Mouse (Mus musculus): Measurements from ENCODE around the gene Klc4.
A peak's percentile ranks its signal among the peaks of the same experiment; 100 is the strongest.

Klc4 gene

DNA sequence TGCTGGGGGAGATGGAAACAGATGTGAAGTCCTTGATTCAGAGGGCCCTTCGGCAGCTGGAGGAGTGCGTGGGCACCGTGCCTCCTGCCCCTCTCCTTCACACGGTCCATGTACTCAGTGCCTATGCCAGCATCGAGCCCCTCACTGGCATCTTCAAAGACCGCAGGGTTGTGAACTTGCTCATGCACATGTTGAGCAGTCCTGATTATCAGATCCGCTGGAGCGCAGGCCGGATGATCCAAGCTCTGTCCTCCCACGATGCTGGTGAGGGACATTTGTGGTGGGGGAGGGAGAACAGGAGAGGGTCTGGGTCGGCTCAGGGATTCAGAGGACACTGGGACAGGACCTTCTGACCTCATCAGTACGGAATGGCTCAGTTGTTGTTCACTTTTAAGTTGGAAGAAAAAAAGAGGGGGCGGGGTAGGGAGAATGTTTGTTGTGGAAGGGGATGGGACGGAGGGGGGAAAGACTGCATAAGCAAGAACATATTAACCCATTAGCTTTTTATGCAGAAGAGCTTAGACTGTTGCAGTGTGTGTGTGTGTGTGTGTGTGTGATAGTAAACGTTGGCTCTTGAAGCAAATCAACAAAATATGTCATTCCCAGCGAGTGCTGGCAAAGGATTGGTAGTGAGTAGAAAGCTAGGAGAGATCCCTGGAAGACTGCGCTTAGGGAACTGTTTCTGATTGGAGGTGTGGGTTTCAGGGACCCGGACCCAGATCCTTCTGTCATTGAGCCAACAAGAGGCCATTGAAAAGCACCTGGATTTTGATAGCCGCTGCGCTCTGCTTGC lies 6.1 kb upstream of the Klc4 start:
- DNase-seq (ENCODE audit: inconsistent ontology term) = no peak

DNA sequence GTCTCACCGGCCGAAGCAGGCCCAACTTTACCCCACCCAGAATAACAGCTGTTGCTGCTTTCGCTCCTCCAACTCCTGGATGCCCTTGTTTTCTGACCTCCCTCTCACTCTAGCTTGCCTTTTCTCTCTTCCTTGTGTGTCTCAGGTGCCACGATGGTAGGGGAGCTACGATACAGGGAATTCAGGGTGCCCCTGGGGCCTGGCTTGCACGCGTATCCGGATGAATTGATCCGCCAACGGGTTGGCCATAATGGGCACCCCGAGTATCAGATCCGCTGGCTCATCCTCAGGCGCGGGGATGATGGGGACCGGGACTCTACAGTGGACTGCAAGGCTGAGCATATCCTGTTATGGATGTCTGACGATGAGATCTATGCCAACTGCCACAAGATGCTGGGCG lies 5.5 kb upstream of the Klc4 start:
- DNase-seq (ENCODE audit: inconsistent ontology term) = no peak

DNA sequence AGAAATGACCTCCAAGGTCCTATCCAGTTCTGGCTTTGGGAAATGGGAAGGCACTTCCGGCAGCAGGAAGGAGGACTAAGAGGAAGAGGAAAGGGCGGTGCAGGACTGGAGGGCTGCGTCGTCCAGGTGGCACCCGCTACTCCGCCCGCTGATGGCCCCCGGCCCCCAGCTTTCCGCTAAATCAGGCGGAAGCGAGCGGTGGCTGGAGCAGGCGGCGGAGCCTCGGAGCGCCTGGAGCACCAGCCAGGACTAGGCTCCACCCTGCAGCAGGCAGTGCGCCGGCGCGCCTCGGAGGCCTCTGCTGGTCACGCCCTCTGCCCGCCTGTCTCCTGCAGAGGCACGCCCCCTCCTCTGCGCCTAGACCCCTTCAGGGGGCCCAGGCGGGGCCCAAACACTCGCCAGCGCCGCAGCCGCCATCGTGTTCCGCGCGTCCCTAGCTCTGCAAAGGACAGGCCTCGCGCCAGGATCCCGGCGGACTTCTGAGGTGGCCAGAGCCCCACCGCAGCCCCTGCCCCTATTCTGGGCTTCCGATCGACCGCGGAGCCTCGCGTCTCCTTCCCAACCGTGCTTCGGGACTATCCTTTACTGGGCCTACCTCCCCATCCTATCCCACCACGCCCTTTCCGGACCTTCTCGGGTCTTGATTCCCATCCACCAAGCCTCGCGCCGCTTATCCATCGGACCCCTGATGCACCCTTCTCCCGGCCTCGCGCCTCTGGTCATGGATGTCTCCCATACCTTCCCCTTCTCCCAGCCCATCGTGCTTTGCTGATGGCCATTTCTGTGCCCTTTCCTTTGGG lies 4.6 kb upstream of the Klc4 start, which contains the start of gene Cul7:
Gene Cul7 (plus strand): TSS at position 106 of the 800 bp plus-strand sequence.
- DNase-seq (ENCODE audit: inconsistent ontology term) = peak; percentile 95

DNA sequence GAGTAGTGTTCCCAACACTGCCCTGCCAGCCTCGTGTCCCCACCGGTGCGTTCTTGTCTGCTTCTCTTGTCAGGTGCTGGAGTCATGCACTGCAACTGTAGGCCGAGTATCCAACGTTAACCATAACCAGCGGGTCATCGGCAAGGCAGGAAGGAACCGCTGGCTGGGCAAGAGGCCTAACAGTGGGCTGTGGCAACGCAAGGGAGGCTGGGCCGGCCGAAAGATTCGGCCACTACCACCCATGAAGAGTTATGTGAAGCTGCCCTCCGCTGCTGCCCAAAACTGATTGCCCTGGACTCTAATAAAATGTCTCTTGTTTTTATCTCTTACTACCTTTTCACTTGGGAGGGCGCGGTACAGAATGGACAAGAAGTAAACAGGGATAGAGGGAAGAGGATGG lies 4.0 kb upstream of the Klc4 start:
- no peak for DNase-seq (ENCODE audit: inconsistent ontology term)

DNA sequence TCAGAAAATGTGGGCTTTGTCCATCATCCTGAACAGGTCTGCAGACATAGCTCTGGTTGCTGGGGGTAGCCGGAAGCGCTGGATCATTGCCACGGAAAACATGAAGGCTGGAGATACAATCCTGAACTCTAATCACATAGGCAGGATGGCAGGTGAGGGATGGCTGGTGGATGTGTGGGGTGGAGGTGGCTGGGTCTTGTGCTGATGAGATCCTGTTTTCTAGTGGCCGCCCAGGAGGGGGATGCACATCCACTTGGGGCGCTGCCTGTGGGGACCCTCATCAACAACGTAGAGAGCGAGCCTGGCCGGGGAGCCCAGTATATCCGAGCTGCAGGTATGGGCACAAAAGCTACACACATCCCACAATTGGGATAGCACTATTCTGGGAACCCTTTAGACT lies 2.6 kb upstream of the Klc4 start:
- DNase-seq (ENCODE audit: inconsistent ontology term) = no peak

DNA sequence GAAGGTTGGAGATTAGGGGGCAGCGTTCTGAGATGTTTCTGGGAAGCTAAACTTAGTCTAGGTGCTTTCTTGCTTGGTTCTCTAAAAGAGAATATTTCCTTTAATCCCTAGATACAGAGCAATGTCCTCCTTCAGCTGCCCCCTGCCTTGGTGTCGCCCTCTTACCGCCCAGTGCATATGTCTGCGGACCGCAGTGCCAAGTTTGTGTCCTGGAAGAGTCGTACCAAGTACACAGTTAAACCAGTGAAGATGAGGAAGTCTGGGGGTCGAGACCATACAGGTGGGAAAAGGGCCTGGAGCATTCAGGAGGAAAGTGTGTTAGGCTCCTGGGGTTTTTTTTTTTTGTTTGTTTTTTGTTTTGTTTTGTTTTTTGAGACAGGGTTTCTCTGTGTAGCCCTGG lies 1.5 kb upstream of the Klc4 start:
- no peak for DNase-seq (ENCODE audit: inconsistent ontology term)

DNA sequence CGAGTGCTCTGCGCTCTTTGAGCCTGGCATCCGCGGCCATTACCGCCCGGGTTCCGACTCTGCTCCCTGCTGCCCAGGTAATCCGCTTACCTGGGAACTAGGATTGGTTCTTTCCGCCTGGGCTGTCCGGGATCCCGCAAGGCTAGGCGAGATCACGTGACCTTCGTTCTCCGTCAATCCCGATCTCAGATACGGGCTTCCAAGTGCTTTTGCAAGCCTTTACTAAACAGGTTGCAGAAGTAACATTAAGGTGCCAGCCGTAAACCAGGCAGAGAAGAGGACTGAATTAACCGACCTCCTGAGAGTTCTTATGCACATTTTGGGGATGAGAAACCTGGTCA lies 470 bp upstream of the Klc4 start:
- no peak for DNase-seq (ENCODE audit: inconsistent ontology term)

DNA sequence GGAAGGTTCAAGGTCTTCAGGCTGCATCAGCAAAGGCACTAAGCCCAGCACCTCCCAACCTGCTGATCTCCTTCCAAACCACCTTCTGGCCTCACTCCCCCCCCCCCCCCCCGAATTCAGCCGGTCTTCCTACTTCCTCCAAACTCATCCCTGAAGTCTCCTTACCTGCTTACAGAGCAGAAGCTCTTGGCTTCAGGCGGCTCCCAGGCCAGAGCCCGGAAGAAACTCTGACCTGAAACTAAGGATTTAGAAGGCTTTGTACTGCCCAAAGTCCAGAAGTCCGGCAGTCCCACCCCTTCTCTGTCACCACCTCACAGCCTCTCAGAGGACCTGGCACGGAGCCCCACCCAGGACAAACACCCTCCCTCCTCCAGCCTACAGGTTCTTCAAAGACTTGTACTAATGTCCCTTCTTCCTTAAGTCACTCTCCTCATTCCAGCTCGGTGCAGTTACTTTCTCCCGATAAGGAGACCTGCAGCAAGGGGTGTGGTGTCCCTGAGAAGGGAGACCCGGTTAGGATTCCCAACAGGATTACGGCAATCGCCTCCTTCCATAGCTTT lies 826 bp downstream of the Klc4 start:
- peak; percentile 73 for DNase-seq (ENCODE audit: inconsistent ontology term)

DNA sequence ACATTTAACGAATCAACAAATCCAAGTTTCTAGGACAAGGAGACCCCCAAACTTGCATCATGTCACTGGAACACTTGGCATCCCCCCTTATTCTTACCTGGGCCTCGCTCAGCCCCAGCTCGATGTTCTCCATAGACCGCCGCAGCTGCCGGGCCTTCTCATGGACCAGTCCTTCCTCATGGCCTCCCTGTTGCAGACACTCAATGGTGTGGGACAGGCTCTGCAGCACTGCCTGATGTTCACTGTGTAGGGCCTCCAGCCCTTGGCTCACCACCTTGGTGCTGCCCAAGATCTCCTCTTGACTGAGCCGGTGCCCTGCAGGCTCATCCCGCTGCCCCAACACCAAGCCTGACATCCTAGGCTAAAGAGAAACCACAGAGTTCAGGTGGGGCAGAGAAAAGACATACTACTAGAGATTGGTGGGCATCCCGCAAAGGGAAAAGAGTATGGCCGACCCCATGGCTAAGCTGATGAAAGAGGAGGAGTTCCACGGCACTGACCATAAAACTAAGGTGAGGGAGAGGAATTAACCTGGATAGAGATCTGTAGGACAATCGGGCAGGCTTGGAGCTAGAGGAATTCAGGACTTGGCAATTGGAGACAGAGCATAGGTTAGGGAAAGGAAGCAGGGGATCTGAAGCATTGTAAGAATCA lies 1.5 kb downstream of the Klc4 start:
- no peak for DNase-seq (ENCODE audit: inconsistent ontology term)

DNA sequence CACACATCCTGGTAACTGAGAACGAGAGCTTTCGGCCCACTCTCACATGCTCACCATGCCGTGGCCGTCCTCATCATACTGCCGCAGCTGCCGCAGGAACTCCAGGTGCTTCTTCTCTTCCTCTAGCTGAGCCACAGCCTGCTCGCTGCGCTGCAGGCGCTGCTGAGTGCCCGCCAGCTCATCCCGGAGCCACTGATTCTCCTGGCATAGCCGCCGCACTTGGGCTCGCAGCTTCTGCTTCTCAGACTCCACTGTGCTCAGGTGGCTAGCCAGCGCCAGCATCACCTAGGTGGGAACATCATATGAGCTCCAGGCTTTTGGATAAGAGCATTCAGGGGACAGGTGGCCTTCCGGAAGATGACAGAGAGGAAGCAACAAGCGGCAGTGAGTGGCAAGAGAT lies 3.8 kb downstream of the Klc4 start:
- no peak for DNase-seq (ENCODE audit: inconsistent ontology term)

DNA sequence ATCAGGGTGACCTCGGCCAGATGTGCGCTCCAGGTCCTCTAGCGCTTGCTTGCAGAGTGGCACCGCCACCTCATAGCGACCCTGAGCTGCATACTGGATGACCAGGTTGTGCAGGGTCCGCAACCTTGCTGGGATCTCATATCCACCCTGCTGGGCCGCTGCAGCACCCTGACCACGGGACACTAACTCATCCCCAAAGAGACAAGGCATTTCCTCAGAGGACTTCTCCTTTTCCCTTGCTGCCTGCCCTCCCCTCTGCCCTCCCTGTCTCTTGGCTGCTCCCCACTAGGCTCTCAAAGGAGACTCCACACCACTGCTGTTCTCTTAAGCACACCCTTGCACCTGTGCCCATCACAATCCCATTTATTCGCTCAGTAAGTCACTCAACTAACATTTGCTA lies 5.9 kb downstream of the Klc4 start:
- DNase-seq (ENCODE audit: inconsistent ontology term) = no peak

DNA sequence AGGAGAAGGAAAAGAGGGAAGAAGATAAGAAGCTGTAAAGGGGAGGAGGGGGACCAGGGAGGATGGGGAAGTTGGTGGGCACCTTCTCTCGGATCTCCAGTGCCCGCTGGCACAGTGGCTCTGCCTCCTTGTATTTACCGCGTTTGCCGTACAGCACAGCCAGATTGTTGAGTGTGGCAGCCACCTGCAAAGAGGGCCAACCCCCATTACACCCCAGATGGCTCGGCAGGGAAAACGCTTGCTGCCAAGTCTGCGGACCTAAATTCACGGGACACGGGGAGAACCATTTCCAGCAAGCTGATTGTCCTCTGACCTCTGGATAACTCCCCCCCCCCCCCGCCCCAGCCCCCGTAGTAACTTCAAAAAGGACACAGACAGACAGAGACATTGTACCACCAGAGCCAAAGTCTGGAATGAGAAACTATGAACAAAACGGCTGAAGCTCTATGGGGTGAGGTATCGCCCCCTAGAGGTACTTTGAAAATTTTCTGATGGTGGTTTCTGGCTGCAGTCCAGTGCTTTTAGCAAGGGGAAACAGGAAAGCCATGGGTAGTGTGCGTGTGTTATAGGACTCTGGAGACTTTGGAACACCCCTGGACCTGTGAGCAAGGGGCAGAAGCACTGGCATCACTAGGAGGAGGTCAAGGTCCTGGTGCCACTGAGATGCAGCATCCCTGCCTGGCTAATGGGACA lies 8.8 kb downstream of the Klc4 start:
- DNase-seq (ENCODE audit: inconsistent ontology term) = peak; percentile 75

DNA sequence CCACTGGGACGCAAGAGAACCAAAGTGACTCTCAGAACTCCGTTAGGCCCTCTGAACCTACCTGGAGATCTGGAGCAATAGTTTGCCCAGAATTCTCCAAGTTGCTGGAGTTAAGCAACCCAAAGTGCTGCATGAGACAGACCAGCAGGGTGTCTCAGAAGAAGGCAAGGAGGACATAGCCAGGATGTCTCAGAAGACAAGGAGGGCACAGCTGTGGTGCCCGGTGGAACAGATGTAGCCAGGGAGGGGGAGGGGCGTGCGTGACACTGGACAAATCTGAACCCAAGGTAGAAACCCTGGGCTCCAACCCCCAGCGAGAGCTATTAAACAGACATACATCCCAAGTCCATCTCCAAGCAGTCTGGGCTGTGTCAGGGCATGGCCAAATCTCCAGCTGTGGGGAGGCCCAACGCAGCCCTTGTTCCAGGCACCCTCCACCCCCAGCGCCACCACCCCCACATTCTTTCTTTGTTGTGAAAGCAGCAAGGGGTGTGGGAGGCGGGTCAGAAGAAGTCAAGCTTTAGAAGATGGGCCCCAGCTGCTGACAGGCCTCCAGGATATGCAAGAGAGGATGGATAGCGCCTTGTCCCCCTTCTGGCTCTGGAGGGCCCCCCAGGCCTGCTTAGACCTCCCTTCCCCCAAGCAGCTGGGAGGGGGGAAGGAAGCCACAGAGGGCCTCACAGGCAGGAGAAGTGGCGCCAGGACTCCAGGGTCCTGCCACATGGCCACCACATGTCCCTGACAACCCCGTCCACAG lies 16.0 kb downstream of the Klc4 start:
- DNase-seq (ENCODE audit: inconsistent ontology term) = peak; percentile 70

DNA sequence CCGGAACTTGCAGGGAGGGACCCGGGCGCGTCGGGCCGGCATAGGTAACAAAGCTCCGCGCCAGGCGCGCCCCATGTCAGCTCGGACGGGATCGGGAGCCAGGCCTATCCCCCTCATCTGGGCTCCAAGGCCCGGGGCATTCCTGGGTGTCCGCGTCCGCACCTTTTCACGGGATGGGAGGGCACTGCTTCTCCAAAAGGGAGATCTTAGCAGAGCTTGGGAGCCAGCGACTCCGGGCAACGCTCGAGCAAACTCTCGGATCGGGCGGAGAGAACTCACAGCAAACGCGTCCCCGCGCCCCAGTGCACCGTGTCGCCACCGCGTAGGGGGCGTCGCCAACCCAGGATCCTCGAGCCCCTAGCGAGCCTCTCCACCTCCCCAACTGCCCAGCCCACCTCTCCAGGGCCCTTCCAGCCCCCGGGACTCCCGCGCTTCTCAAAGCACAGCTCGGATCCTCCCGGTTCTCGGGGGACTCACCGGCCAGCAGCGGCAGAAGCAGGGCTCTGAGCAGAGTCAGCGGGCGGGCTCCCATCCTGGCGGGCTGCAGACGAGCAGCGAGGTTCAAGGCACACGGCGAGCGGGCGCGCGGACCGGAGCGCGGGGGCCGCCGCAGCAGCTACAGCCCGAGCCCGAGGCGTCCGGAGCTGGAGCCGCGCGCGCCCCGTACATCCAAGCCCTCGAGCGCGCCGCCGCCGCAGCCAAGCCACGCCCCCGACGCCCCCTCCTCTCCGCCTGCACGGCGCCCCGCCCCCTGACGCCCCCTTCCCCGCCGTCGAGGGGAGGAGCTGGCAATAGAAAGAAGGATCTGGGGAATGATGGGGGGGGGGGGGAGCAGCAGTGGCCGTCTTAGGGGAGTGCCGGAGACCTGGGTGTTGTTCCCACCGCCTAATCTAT lies 16.8 kb downstream of the Klc4 start, which contains the start of gene Ptk7:
Gene Ptk7 (minus strand): TSS at position 714 of the 894 bp plus-strand sequence.
- DNase-seq (ENCODE audit: inconsistent ontology term) = peak; percentile 91

DNA sequence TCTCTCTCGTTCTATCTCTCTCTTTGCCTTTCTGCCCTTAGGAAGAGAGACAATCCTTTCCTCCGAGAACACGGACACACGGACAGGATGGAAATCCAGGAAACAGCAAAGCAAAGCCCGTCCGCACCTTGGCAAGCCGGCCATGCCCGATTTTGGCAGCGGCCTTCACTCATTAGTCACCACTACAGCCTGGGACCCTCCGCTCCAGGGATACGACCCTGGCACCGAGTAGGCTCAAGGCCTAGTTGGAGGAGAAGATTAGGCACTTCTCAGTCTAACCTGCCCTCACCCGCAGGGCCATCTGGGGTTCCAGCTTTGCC lies 17.4 kb downstream of the Klc4 start:
- DNase-seq (ENCODE audit: inconsistent ontology term) = no peak

DNA sequence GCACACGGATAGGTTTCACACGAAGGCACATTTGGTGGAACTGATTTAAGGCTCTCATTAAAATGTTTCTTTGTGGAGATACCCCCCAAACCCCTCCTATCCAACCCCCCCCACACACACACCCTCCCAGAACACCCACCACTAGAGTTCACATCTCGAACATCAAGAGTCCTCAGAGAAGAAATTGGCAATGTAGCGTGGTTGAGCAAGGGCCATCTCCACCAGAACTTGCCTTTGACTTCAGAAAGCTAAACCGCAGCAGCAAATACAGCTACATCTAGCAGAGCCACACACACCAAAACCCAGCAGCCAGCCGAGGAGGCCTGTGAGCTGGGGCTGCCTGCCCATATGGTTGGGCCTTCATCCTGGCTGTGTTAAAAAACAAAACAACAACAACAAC lies 18.4 kb downstream of the Klc4 start:
- DNase-seq (ENCODE audit: inconsistent ontology term) = no peak

DNA sequence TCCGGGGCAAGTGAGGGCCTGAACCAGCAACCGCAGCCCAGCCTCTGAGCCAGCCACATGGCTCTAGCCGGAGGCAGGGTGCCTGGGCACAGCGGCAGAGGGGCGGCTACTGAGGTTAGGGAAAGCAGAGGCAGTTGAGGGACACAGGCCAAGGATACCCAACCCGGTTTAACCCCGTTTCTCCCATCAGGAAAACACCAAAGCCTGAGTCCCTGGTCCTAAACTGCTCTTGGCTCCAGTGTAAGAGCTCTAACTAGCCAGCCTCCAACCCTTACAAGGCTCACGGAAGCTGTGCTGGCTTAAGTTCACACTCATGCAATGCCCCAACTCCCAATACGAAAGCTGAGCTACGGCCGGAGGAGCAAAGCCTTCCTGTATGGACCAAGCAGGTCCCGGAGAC lies 21.2 kb downstream of the Klc4 start:
- no peak for DNase-seq (ENCODE audit: inconsistent ontology term)

DNA sequence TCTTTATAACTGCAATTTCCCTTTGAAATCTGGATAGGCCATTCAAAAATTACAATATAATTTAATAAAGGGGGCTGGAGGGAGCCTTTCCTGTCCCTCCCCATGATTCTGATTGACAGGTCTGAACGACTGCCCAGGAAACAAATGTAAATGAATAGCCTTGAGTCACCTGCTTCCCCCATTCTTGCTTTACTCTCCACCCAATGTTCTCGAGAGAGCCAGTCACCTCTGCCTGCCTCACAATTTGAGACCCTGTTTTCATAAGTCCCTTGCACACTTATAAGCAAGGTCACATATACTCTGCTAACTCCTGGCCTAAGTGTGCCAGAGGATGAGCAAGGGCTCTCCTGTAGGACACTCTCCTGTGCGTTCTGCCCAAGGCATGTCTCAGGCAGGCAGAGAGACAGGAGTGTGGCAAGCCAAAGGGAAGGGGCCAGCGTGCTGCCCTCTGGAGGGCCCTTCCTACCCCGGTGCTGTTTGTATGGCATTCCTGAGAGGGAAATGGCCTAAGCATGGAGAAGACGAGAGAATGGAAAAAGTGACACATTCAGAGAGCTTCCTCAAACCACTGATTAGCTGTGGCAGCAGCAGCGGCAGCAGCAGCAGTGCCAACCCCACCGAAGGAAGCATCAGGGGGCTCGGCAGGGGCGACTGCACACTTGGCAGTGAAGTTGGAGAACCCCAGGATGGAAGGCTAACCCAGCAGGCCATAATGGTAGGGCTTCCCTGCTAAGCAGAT lies 21.8 kb downstream of the Klc4 start:
- DNase-seq (ENCODE audit: inconsistent ontology term) = peak; percentile 93

DNA sequence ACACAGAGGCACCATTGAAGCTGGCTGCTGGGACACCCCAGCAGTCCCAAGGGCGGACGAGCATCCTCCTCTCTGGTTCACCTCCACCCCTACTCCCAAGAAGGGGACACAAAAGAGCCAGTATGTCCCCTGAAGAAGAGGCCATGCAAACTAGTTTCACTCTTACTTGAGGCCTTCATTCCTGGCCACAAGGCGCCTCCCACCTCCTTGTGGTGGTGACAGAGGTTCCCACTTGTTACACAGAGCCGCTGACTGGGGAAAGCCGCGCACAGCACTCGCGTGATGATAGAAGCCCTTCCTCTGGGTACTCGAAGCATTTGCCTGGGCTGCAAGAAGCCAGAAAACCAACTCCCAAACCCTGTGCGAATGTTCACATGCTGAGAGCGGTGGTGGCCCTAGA lies 23.6 kb downstream of the Klc4 start:
- DNase-seq (ENCODE audit: inconsistent ontology term) = no peak

Measured in Muller cell, postnatal 12 days (primary cell).